Mouse (Mus musculus) ovary, adult 18-20 months (tissue): ENCODE results near the gene Lin28b.
"Not testable (repeated sequence)": the region's sequence is repeated elsewhere in the genome, so short reads cannot be mapped to it uniquely, and the experiment has no call there.

Experiments
- DNase-seq: peaks from one replicate; pipeline ENCODE4 v3.0.0; 2022; ENCODE audit warnings: low spot score, mixed read lengths

Gene Lin28b

GRCm38 (mm10) chr10:45410624-45411341 lies 75.4 kb downstream of the Lin28b start:
- no peak for DNase-seq

- DNase-seq = no peak
These were observed 86.4 kb downstream of the Lin28b start for GRCm38 (mm10) chr10:45399702-45400243.

DNA sequence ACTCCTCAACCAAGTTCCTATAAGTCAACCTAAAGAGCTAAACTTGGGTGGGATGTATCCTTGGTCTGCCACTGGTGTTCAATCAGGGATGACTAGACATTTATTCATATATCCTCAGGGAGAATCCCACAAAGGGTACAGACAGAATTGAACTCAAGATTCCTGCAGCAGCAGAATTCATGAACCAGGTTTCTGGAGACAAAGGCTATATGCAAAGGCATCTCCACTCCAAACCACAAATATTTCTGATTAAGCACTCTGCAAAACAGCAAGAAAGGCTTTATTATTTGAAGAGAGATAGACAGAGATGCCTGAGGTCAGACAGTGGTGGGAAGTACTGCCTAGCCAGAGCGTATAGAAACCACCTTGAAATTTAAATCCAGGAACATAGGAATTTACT lies 88.0 kb downstream of the Lin28b start:
- DNase-seq = no peak

DNA sequence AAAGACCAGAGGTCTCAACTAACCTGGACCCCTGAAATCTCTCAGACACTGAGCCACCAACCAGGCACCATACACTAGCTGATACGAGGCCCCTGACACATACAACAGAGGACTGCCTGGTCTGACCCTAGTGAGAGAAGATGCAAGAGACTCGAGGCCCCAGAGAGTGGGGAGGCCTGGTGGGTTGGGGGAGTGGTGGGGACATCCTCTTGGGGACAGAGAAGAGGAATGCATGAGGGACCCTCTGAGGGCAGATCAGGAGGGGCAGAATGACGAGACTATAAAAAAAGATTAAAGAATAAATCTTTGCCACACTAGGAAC lies 103.6 kb downstream of the Lin28b start:
- DNase-seq = no peak

- DNase-seq = no peak
These were observed 104.1 kb downstream of the Lin28b start for GRCm38 (mm10) chr10:45381937-45382636.

DNA sequence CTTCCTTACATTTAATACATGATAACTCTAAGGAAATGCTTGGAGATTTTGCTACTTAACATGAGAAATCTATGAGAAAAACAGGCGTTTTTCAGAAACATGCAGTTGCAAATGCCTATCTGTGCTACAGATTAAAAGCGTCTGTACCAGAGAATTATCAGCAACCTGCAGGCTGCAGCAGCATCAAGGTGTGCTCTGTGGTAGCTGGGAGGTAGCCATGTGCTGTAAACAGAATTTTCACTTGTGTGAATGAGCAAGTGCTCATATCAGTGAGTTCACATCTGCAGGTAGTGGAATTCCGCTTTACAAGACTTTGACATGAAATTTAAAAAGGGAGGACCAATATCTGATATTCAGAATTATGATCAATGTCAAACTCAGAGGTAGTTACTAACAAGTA lies 107.9 kb downstream of the Lin28b start:
- no peak for DNase-seq

DNA sequence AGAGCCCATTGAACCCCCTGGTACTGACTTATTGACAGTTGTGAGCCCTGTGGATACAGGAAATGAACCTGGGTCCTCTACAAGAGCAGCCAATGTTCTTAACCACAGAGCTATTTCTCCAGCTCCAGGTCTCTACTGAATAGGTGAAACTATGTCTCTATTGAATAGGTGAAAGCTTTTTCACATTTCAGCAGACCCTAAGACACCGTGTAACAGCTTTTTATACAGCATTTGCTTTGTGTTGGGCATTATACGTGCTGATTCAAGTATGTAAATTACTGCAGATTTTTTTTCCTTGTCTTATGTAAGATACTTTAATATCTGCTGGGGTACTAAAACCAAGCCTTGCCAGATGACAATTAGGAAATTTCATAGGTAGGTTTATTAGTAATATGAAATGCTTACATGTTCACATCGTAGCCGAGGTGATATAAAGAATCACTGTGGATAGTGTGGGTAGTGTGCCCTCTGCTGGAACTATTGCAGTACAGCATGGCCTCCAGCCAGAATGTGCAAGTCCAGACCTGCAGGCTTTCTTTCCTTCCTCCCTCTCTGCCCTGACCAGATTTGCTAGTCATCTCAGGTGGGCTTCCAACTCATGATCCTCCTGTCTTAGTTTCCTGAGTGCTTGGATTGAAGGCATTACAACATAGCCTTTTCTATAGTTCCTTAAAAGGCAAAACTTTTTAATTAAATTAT lies 113.1 kb downstream of the Lin28b start:
- peak; percentile 14 for DNase-seq

DNA sequence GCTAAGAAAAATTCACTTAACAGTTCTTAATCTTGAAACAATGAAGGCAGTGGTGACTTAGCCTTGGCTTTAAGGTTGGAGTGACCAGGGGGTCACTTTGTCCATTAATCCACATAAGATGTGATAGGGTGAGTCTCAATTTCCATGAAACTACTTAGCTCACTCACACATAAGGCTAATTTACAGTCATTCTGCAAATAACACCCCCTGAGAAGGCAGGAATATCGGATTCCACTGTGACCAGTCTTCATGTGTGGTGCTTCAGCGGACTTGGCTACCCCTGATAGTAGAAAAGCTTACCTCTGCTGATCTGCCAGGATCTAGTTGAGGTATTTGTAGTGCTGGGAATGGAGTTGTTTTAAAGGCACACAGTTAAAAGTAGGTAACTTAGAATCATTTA lies 115.7 kb downstream of the Lin28b start:
- DNase-seq = no peak

GRCm38 (mm10) chr10:45369639-45370038 lies 116.6 kb downstream of the Lin28b start:
- no peak for DNase-seq

- no peak for DNase-seq
These were observed 119.0 kb downstream of the Lin28b start for GRCm38 (mm10) chr10:45366987-45367705.

- DNase-seq = peak; percentile 7
These were observed 122.8 kb downstream of the Lin28b start for GRCm38 (mm10) chr10:45363396-45363795.

DNA sequence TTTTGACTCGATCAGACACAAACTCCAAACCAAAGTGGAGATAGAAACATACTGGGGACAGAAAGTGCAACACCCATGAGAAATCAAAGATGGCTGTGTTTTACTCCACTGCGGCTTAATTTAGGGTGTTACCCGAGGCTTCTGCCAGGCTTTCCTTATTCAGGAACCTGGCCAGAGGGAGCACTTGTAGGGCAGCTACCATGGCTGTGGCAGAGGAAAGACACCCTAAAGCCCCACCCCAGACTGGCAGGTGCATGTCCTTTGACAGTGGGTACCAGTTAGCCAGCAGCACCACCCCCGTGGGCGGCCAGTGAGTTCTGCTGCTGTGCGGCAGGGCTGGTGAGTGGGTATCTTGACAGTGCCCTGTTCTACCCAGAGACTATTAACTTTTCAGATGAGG lies 130.1 kb downstream of the Lin28b start:
- DNase-seq = no peak

GRCm38 (mm10) chr10:45348143-45348542 lies 138.1 kb downstream of the Lin28b start:
- DNase-seq = not testable (repeated sequence)

DNA sequence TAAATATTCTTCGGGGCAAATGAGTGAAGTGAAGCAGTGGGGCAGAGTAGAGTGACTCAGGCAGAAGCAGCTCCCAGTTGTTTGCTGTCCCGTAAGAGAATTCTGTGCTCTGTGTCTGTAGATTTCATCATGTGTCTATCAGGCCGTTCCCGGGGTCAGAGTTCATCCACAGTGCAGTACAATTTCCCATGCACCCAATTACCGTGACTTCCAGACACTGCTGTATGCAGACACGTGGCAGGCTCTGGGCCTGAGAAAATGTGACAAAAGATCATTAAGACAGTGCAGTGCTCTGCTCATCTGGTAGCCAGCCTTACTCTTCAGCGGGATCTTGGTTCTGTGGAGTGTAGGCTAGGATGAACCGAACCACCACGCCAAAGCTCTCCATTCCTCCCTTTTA lies 141.0 kb downstream of the Lin28b start:
- no peak for DNase-seq

GRCm38 (mm10) chr10:45344381-45344780 lies 141.8 kb downstream of the Lin28b start:
- no peak for DNase-seq

GRCm38 (mm10) chr10:45339106-45339505 lies 147.1 kb downstream of the Lin28b start:
- no peak for DNase-seq

GRCm38 (mm10) chr10:45335434-45336422 lies 150.5 kb downstream of the Lin28b start, which contains the start of gene Bves:
Gene Bves (plus strand): TSS chr10:45335772.
- peak; percentile 15 for DNase-seq

DNA sequence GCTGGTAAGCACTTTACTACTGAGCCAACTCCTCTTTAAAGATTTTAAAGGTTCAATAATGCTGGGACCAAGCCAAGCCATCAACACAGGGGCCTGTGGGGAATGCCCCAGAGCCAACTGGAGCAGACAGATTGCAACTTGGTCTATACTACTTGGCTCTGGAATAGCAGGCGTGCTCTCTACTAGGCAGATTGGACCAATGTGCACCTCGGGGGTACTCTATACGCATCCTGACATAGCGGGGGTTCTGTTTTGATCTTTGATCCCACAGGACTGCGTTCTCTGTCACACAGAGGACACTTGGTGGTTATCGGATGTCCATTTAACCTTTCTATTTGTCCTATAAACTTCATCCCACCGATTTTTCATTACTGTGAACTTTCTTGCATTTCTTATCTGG lies 151.3 kb downstream of the Lin28b start:
- no peak for DNase-seq

GRCm38 (mm10) chr10:45328196-45329000 lies 157.8 kb downstream of the Lin28b start:
- DNase-seq = no peak
